Mouse (Mus musculus) limb, embryonic 12.5 days (tissue): ENCODE measurements around the gene Cct8. TPM values are rescaled to one million over a fixed set of nuclear protein-coding genes. Genes with fewer than 3 reads are reported as not detected.
"Not testable (repeated sequence)": the region's sequence is repeated elsewhere in the genome, so short reads cannot be mapped to it uniquely, and the experiment has no call there.

ENCODE experiments used
- ATAC-seq: fragments of 200-750 bp; cut with Nextera tagmentation; 2 replicates; pipeline ENCODE4 v1.8.0; 2017; ENCODE audit warnings: low read depth, moderate TSS enrichment; ENCODE audit not compliant: insufficient number of reproducible peaks, insufficient read depth, low FRiP score, low TSS enrichment
- H3K27ac ChIP-seq: fragments of 300-500 bp; sonication (generic); 2 replicates; pipeline ENCODE4 v1.5.1; 2016; ENCODE audit warnings: mild to moderate bottlenecking, moderate library complexity
- H3K27me3 ChIP-seq: fragments of 300-500 bp; sonication (generic); 2 replicates; pipeline ENCODE4 v1.6.1; 2016; ENCODE audit warnings: mild to moderate bottlenecking, moderate library complexity
- H3K36me3 ChIP-seq: fragments of 300-500 bp; sonication (generic); 2 replicates; pipeline ENCODE4 v1.6.1; 2016; ENCODE audit warnings: mild to moderate bottlenecking, moderate library complexity
- H3K4me1 ChIP-seq: fragments of 300-500 bp; sonication (generic); replicated peaks from 2 replicates; pipeline ENCODE4 v1.6.1; 2016
- H3K4me2 ChIP-seq: fragments of 300-500 bp; sonication (generic); 2 replicates; pipeline ENCODE4 v1.6.1; 2016; ENCODE audit warnings: mild to moderate bottlenecking, moderate library complexity
- H3K4me3 ChIP-seq: fragments of 300-500 bp; sonication (generic); replicated peaks from 2 replicates; pipeline ENCODE4 v1.5.1; 2016; ENCODE audit warnings: mild to moderate bottlenecking
- H3K9ac ChIP-seq: fragments of 300-500 bp; sonication (generic); replicated peaks from 2 replicates; pipeline ENCODE4 v1.6.1; 2016; ENCODE audit warnings: mild to moderate bottlenecking, moderate library complexity
- H3K9me3 ChIP-seq: fragments of 300-500 bp; sonication (generic); 2 replicates; pipeline ENCODE4 v1.6.1; 2016; ENCODE audit warnings: mild to moderate bottlenecking, moderate library complexity
- WGBS: fragments of 180-500 bp; shearing (Covaris S2); methylation state at CpG from one replicate; pipeline ENCODE4 v1.1.7; 2016; 5-methylcytosine and 5-hydroxymethylcytosine counted together
- polyA plus RNA-seq: library from polyadenylated mRNA; unstranded; fragments of >200 nt; fragmentation: Nextera tagmentation; extraction: Ambion mirVana; gene quantifications from 2 replicates; pipeline ENCODE4 v1.2.1, GENCODE M21; 2016

The Cct8 gene
- polyA plus RNA-seq, 1 experiment from 2014 or later: 546 TPM

DNA sequence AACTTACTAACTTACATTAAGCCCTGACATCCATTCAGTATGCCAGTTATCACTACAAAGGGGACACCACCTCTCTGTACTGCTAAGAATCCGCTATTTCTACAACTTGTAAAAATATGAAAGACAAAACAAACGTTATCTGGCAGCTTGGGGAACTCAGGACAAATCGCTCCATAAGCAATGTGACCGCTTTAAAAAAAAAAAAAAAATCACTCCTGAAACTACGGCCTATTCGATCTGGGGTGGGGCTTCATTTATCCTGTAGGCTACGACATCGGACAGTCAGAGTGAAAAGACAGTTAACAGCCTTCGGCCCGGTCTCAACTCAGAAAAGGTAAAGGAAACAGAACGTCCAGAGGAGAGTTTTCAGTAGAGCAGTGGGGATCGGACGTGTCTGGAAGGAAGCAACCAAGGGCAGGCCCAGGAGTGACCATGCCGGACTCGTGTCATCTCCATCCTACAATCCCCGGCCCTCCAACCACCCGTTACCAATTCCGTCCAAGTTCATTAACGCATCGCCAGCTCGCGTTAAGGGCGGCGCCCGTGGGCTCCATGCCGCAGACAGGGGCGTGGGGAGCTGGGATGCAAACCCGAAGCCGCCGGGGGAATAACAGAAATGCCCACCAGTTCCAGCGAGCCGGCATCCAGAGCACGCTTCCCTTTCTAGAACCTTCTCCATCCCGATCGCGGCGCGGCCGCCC, 568 bp downstream of the Cct8 start:
- no peaks in the 10 kb centered on the region for H3K9me3 ChIP-seq

DNA sequence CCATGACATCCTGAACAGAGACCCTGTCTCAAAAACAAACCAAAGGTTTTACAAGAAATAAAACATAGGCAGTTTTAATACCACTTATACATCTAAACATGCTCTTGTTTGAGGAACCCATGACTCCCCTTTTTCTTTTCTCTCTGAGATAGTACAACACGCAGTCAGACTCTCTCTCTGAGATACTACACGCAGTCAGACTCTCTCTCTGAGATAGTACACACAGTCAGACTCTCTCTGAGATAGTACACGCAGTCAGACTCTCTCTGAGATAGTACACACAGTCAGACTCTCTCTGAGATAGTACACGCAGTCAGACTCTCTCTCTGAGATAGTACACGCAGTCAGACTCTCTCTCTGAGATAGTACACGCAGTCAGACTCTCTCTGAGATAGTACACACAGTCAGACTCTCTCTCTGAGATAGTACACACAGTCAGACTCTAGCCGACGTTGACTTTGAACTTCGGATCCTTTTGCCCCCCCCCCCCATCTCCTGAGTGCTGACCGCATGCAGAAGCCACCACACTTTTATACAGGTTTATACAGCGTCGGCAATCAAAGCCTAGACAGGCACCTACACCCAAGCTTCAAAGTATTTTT, 3.4 kb downstream of the Cct8 start:
- Histone ChIP-seq H3K36me3 (peaks cover 66% of the 10 kb centered on the region), H3K4me1 (peaks cover 13% of the 10 kb centered on the region)
- H3K9ac ChIP-seq, H3K27ac ChIP-seq, H3K9me3 ChIP-seq, ATAC-seq, H3K4me3 ChIP-seq, H3K27me3 ChIP-seq, H3K4me2 ChIP-seq: not testable (repeated sequence)
- 94% methylated on average over 12 of the region's 12 CpGs for WGBS

More for the DNA sequence above, 568 bp downstream of the Cct8 start:
- peak overlapping the region; percentile 83 for H3K4me2 ChIP-seq
- ATAC-seq: 0 out of 2 replicates have a peak, but pooled peaks have one; percentile 32
- peak overlapping the region; percentile 90 for H3K27ac ChIP-seq
- WGBS: under 1% methylated on average over 39 of the region's 39 CpGs
- H3K36me3 ChIP-seq: peaks cover 39% of the 10 kb centered on the region
- H3K4me1 ChIP-seq: peaks cover 13% of the 10 kb centered on the region
- H3K4me3 ChIP-seq: peak overlapping the region; percentile 92
- no peaks in the 10 kb centered on the region for H3K27me3 ChIP-seq
- H3K9ac ChIP-seq: peak overlapping the region; percentile 98

DNA sequence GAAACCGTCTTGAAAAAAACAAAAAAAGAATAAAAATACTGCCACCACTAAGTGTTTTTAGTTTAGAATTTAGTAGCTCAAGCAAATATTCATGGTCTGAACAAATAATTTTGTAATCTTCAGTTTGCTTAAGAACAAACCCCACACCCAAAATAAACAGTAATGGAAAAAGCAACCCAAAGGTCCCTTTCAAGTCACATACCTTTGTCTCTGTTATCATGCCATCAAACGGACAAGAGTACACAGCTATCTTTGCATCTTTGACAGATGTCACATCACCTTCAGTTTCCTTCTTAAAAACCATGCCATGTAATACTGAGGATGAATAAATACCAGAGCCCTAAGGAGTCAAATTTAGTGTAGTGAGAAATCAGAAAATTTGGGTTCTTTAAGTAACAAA, 7.1 kb downstream of the Cct8 start:
- no peak for ATAC-seq
- H3K27me3 ChIP-seq: no peaks in the 10 kb centered on the region
- H3K27ac ChIP-seq: no peak overlapping the region
- H3K36me3 ChIP-seq: peaks cover 96% of the 10 kb centered on the region
- no peak overlapping the region for H3K9ac ChIP-seq
- no peaks in the 10 kb centered on the region for H3K4me1 ChIP-seq
- H3K4me2 ChIP-seq: no peak overlapping the region
- WGBS: 88% methylated on average over 2 of the region's 2 CpGs
- no peaks in the 10 kb centered on the region for H3K9me3 ChIP-seq
- no peak overlapping the region for H3K4me3 ChIP-seq

DNA sequence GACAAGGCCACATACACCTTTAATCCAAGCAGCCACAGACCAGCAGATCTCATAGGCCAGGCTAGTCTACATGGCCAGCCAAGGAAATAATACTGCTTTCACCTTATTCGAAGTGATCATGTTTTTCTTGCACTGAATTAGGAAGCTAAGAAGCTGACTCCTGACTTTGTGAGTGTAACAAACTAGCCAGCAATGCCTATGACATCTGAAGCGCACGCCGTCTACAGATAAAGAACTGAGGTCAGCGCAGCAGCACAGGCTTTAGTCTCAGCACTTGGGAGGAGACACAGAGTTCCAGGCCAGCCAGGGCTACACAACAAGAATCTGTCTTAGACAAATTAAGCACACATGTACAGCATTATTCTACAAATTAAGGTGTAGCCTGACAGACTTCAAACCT, 8.9 kb downstream of the Cct8 start:
- Histone ChIP-seq H3K36me3 (peaks cover 94% of the 10 kb centered on the region), H3K4me2 (no peak overlapping the region), H3K4me1 (no peaks in the 10 kb centered on the region), H3K9ac (no peak overlapping the region), H3K9me3 (no peaks in the 10 kb centered on the region), H3K27me3 (no peaks in the 10 kb centered on the region), H3K27ac (no peak overlapping the region), H3K4me3 (no peak overlapping the region)
- 94% methylated on average over 5 of the region's 5 CpGs for WGBS
- ATAC-seq: no peak

DNA sequence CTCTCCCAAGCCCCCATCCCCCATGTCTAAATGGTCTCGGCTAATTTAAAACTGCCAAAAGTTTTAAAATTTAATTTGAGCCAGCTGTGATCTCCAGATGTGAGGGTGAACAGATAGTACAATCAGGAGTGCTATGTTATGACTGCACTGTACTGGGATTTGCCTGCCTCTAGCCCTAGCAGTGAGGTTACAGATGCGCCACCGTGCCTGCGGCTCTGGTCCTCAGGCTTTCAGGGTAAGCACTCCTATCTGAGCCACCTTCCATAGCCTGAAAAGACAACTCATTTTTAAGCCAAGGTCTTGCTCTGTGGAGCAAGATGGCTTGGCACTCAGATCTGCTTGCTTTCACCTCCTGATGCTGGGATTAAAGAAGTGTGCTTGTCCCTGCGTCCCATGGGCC, 11.3 kb downstream of the Cct8 start:
- peaks cover 87% of the 10 kb centered on the region for H3K36me3 ChIP-seq
- no peaks in the 10 kb centered on the region for H3K4me1 ChIP-seq
- H3K9ac ChIP-seq: no peak overlapping the region
- H3K4me2 ChIP-seq: no peak overlapping the region
- no peaks in the 10 kb centered on the region for H3K27me3 ChIP-seq
- H3K9me3 ChIP-seq: no peaks in the 10 kb centered on the region
- no peak overlapping the region for H3K27ac ChIP-seq
- H3K4me3 ChIP-seq: no peak overlapping the region
- ATAC-seq: no peak
- WGBS: 78% methylated on average over 5 of the region's 5 CpGs

DNA sequence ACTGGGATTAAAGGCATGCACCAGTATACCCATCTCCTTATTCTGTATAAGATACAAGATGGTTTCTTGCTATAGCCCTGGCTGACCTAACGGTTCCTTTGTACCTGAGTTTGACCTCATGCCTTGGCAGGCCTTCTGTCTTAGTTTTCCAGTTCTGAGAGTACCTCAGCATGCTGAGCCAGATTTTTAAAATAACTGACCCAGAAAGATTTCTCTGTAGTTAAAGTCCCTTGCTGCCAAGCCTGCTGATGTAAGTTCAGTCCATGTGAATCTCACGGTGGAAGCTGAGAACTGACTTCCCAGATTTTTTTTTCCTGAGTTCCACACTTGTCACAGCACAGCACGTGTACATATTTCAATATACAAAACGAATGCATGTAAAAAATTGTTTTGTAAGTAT, 25.1 kb downstream of the Cct8 start:
- Histone ChIP-seq H3K4me2 (no peak overlapping the region), H3K27me3 (no peaks in the 10 kb centered on the region), H3K4me1 (no peaks in the 10 kb centered on the region), H3K9me3 (no peaks in the 10 kb centered on the region), H3K27ac (no peak overlapping the region), H3K4me3 (no peak overlapping the region), H3K9ac (no peak overlapping the region), H3K36me3 (peaks cover 85% of the 10 kb centered on the region)
- WGBS: 92% methylated on average over 4 of the region's 4 CpGs
- no peak for ATAC-seq

DNA sequence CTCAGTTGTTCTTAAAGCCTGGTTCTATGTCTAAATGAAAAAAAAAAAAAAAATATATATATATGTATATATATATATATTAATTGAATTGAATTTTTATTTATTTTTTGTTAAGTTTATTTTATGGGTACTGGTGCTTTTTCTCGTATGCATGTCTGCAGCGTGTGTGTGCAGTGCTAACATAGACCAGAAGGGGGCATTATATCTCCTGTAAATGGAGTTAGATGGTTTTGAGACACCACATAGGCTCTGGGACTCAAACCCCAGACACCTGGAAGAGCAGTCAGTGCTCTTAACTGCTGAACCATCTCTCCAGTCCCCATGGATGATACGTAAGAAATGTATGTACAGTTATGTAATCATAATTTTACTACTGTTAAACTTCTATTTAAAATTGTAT, 36.9 kb downstream of the Cct8 start:
- no peak overlapping the region for H3K27ac ChIP-seq
- no peak overlapping the region for H3K4me3 ChIP-seq
- no peak overlapping the region for H3K4me2 ChIP-seq
- H3K9ac ChIP-seq: no peak overlapping the region
- H3K27me3 ChIP-seq: no peaks in the 10 kb centered on the region
- no peaks in the 10 kb centered on the region for H3K9me3 ChIP-seq
- no peak for ATAC-seq
- over 99% methylated on average over 3 of the region's 3 CpGs for WGBS
- H3K36me3 ChIP-seq: peaks cover 49% of the 10 kb centered on the region
- H3K4me1 ChIP-seq: peaks cover 9% of the 10 kb centered on the region

DNA sequence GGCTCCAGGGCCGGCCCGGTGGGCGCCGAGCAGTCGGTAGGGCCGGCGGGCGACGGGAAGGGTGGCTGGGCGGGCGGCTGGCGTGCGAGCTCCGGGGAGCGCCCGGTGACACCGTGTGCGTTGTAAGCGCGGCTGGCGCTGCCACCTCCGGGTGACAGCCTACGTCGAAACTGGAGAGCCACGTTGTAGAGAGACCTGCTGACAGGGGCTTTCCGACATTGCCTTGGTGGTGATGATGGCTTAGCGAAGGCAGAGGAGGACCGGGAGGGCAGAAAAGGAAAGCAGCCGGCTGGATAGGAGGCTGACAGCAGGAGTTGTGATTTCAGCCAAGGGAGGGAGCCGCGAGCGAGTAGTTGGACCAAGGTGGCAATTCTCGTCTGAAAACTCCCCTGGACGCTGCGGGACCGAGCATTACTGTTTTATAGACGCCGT, 40.5 kb downstream of the Cct8 start:
- H3K9ac ChIP-seq: peak overlapping the region; percentile 90
- under 1% methylated on average over 37 of the region's 38 CpGs for WGBS
- peak overlapping the region; percentile 89 for H3K4me3 ChIP-seq
- peak overlapping the region; percentile 86 for H3K4me2 ChIP-seq
- ATAC-seq: 0 out of 2 replicates have a peak, but pooled peaks have one; percentile 11
- peak overlapping the region; percentile 85 for H3K27ac ChIP-seq
- H3K36me3 ChIP-seq: peaks cover 17% of the 10 kb centered on the region; the same call in 1 of the 2 replicates
- no peaks in the 10 kb centered on the region for H3K9me3 ChIP-seq
- no peaks in the 10 kb centered on the region for H3K27me3 ChIP-seq
- peaks cover 9% of the 10 kb centered on the region for H3K4me1 ChIP-seq

DNA sequence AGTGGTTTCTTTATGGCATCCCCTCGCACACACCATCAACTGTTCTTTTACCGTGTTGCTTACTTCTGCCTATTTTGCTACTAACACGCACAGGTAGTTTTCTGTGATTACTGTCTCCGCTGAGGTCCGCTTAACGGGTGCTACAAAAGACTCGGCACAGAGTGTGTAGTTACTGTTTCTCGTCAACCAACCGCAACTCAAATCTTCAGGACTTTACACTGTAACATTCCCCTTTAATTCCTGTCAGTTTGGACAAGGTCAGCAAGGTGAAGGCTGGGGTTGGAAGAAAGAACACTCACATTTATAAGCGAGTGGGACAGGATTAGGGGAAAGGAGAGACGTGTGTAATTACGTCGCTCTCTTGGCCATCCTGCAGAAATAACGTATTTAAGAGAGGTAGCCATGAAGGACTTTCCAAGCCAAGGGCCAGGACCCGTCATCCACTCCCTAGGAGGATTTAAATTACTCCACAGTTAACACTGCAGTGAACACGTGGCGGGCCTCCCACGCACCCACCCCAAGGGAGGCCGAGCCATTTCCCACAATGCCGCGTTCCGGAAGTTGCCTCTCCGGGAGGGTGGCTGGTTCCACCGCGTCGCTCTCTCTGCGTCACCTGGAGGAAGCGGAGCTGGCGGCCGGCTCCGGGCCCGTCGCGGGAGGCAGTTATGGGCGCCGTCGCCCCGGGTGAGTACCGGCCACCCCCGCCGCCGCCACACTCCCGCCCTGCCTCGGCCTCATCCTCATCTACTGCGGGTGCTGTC, 41.1 kb downstream of the Cct8 start, which contains the start of gene Usp16:
Usp16 (plus strand) TSS at position 285 of the 761 bp plus-strand sequence.
- Histone ChIP-seq H3K4me1 (peaks cover 9% of the 10 kb centered on the region), H3K9me3 (no peaks in the 10 kb centered on the region), H3K4me3 (peak within 1 kb of the TSS; percentile 89), H3K36me3 (peaks cover 14% of the 10 kb centered on the region; the same call in 1 of the 2 replicates), H3K27ac (peak within 1 kb of the TSS; percentile 85), H3K27me3 (no peaks in the 10 kb centered on the region), H3K4me2 (peak within 1 kb of the TSS; percentile 86), H3K9ac (peak within 1 kb of the TSS; percentile 90)
- WGBS: 8% methylated on average over 45 of the region's 45 CpGs
- peak; percentile 96 for ATAC-seq

DNA sequence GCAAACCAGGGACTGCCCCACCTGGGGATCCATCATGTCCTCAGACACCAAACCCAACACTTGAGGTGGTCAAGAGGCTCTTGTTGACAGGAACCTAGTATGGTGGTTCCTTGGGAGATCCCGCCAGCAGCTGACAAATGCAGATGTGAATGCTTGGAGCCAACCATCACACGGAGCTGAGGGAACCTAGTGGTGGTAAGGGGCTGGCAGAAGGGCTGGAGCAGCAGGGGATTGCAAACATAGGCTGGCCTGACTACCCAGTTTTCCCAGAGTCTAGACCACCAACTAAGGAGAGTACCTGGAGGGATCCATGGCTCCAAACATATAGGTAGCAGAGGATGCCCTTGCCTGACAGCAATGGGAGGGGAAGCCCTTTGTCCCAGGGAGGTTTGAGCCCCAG, 42.4 kb downstream of the Cct8 start:
- Histone ChIP-seq H3K27ac (no peak overlapping the region), H3K9ac (no peak overlapping the region), H3K4me1 (peaks cover 9% of the 10 kb centered on the region), H3K4me2 (no peak overlapping the region), H3K27me3 (no peaks in the 10 kb centered on the region), H3K4me3 (no peak overlapping the region), H3K36me3 (peaks cover 3% of the 10 kb centered on the region; the same call in 1 of the 2 replicates), H3K9me3 (no peaks in the 10 kb centered on the region)
- 74% methylated on average over 2 of the region's 2 CpGs for WGBS
- ATAC-seq: no peak

DNA sequence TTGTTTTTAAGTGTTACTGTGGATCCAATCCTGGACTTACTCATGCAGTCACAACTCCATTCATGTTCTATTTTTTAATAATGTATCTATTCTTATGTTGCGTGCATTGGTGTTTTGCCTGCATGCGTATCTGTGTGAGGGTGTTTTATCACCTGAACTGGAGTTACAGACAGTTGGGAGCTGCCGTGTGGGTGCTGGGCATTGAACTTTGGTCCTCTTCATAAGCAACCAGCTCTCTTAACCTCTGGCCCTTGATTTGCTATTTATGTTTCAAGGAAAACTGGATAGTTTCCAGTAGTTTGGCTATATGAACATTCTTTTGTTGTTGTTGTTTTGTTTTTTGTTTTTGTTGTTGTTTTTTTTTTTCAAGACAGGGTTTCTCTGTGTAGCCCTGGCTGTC, 50.1 kb downstream of the Cct8 start:
- H3K27me3 ChIP-seq: no peaks in the 10 kb centered on the region
- no peak overlapping the region for H3K9ac ChIP-seq
- H3K36me3 ChIP-seq: no peaks in the 10 kb centered on the region
- no peak overlapping the region for H3K4me2 ChIP-seq
- H3K4me3 ChIP-seq: no peak overlapping the region
- no peaks in the 10 kb centered on the region for H3K9me3 ChIP-seq
- ATAC-seq: no peak
- H3K27ac ChIP-seq: no peak overlapping the region
- WGBS: 94% methylated on average over 3 of the region's 3 CpGs
- H3K4me1 ChIP-seq: peaks cover 10% of the 10 kb centered on the region
